Mouse (Mus musculus) neural tube, embryonic 13.5 days (tissue): ENCODE data around the gene Ercc1. TPM values are rescaled to one million over a fixed set of nuclear protein-coding genes. Genes with fewer than 3 reads are reported as not detected.
A peak's percentile ranks its signal among the peaks of the same experiment; 100 is the strongest.

Experiments
- ATAC-seq: fragments of 200-750 bp; cut with Nextera tagmentation; 2 replicates; pipeline ENCODE4 v1.8.0; 2017; ENCODE audit warnings: low read depth, mild to moderate bottlenecking, moderate TSS enrichment, moderate library complexity
- H3K27ac ChIP-seq: fragments of 300-500 bp; sonication (generic); replicated peaks from 2 replicates; pipeline ENCODE4 v1.5.1; 2015; ENCODE audit warnings: moderate library complexity, mild to moderate bottlenecking, inconsistent platforms
- H3K27me3 ChIP-seq: fragments of 300-500 bp; sonication (generic); 2 replicates; pipeline ENCODE4 v1.6.1; 2015; ENCODE audit warnings: mild to moderate bottlenecking, inconsistent platforms
- H3K36me3 ChIP-seq: fragments of 300-500 bp; sonication (generic); 2 replicates; pipeline ENCODE4 v1.6.1; 2015; ENCODE audit warnings: mild to moderate bottlenecking, inconsistent platforms
- H3K4me1 ChIP-seq: fragments of 300-500 bp; sonication (generic); replicated peaks from 2 replicates; pipeline ENCODE4 v1.6.1; 2015; ENCODE audit warnings: inconsistent platforms
- H3K4me2 ChIP-seq: fragments of 300-500 bp; sonication (generic); 2 replicates; pipeline ENCODE4 v1.6.1; 2015; ENCODE audit warnings: inconsistent platforms, mild to moderate bottlenecking, moderate library complexity
- H3K4me3 ChIP-seq: fragments of 300-500 bp; sonication (generic); 2 replicates; pipeline ENCODE4 v1.5.1; 2015; ENCODE audit warnings: mild to moderate bottlenecking, inconsistent platforms
- H3K9ac ChIP-seq: fragments of 300-500 bp; sonication (generic); 2 replicates; pipeline ENCODE4 v1.6.1; 2015; ENCODE audit warnings: moderate library complexity, mild to moderate bottlenecking, inconsistent platforms
- H3K9me3 ChIP-seq: fragments of 300-500 bp; sonication (generic); 2 replicates; pipeline ENCODE4 v1.6.1; 2016; ENCODE audit warnings: inconsistent platforms
- WGBS: fragments of 180-500 bp; shearing (Covaris S2); methylation state at CpG from one replicate; pipeline ENCODE4 v1.1.7; 2015; 5-methylcytosine and 5-hydroxymethylcytosine counted together
- polyA plus RNA-seq: library from polyadenylated mRNA; unstranded; fragments of >200 nt; fragmentation: Nextera tagmentation; extraction: Ambion mirVana; gene quantifications from 2 replicates; pipeline ENCODE4 v1.2.1, GENCODE M21; 2015

The Ercc1 gene
- polyA plus RNA-seq, 1 experiment from 2014 or later: 90.7 TPM

GRCm38 (mm10) chr7:19343210-19343808 is 1.3 kb upstream of the Ercc1 start:
- H3K27me3 ChIP-seq: peaks cover 22% of the 10 kb centered on the region
- H3K4me1 ChIP-seq: peaks cover 37% of the 10 kb centered on the region
- no peaks in the 10 kb centered on the region for H3K9me3 ChIP-seq
- no peak overlapping the region for H3K9ac ChIP-seq
- H3K4me3 ChIP-seq: no peak overlapping the region
- H3K27ac ChIP-seq: no peak overlapping the region
- 2% methylated on average over 11 of the region's 11 CpGs for WGBS
- H3K4me2 ChIP-seq: peak overlapping the region; percentile 1; the same call in 1 of the 2 replicates
- peaks cover 4% of the 10 kb centered on the region for H3K36me3 ChIP-seq
- ATAC-seq: no peak

- H3K36me3 ChIP-seq: peaks cover 21% of the 10 kb centered on the region
- H3K27me3 ChIP-seq: peaks cover 20% of the 10 kb centered on the region
- ATAC-seq: peak; percentile 95
- peak overlapping the region; percentile 88 for H3K4me2 ChIP-seq
- peaks cover 37% of the 10 kb centered on the region for H3K4me1 ChIP-seq
- under 1% methylated on average over 31 of the region's 31 CpGs for WGBS
- peak overlapping the region; percentile 86 for H3K27ac ChIP-seq
- peak overlapping the region; percentile 76 for H3K9ac ChIP-seq
- peak overlapping the region; percentile 57 for H3K4me3 ChIP-seq
- H3K9me3 ChIP-seq: no peaks in the 10 kb centered on the region
Observed at GRCm38 (mm10) chr7:19344938-19345471, 427 bp downstream of the Ercc1 start.

GRCm38 (mm10) chr7:19349188-19349915 is 4.8 kb downstream of the Ercc1 start:
- no peak for ATAC-seq
- Histone ChIP-seq H3K36me3 (peaks cover 60% of the 10 kb centered on the region), H3K27ac (no peak overlapping the region), H3K9ac (no peak overlapping the region), H3K4me3 (no peak overlapping the region), H3K4me1 (peaks cover 15% of the 10 kb centered on the region), H3K27me3 (no peaks in the 10 kb centered on the region), H3K9me3 (no peaks in the 10 kb centered on the region), H3K4me2 (no peak overlapping the region)
- WGBS: 92% methylated on average over 13 of the region's 13 CpGs

- H3K9me3 ChIP-seq: no peaks in the 10 kb centered on the region
- H3K36me3 ChIP-seq: peaks cover 69% of the 10 kb centered on the region
- ATAC-seq: no peak
- WGBS: 93% methylated on average over 8 of the region's 8 CpGs
- H3K9ac ChIP-seq: no peak overlapping the region
- no peak overlapping the region for H3K27ac ChIP-seq
- H3K27me3 ChIP-seq: no peaks in the 10 kb centered on the region
- no peak overlapping the region for H3K4me2 ChIP-seq
- H3K4me1 ChIP-seq: peaks cover 11% of the 10 kb centered on the region
- no peak overlapping the region for H3K4me3 ChIP-seq
Observed at GRCm38 (mm10) chr7:19350221-19350620, 5.6 kb downstream of the Ercc1 start.

- no peak overlapping the region for H3K9ac ChIP-seq
- ATAC-seq: no peak
- 90% methylated on average over 5 of the region's 5 CpGs for WGBS
Observed at GRCm38 (mm10) chr7:19354991-19355390, 10.4 kb downstream of the Ercc1 start.

GRCm38 (mm10) chr7:19356311-19356710 is 11.7 kb downstream of the Ercc1 start:
- no peak overlapping the region for H3K4me3 ChIP-seq
- no peak for ATAC-seq
- H3K9ac ChIP-seq: no peak overlapping the region
- no peaks in the 10 kb centered on the region for H3K9me3 ChIP-seq
- no peak overlapping the region for H3K27ac ChIP-seq
- WGBS: 71% methylated on average over 10 of the region's 10 CpGs
- H3K27me3 ChIP-seq: no peaks in the 10 kb centered on the region
- peaks cover 27% of the 10 kb centered on the region for H3K4me1 ChIP-seq
- peaks cover 61% of the 10 kb centered on the region for H3K36me3 ChIP-seq
- no peak overlapping the region for H3K4me2 ChIP-seq

More at GRCm38 (mm10) chr7:19354991-19355390, 10.4 kb downstream of the Ercc1 start:
- peaks cover 14% of the 10 kb centered on the region for H3K4me1 ChIP-seq
- H3K36me3 ChIP-seq: peaks cover 72% of the 10 kb centered on the region
- H3K27me3 ChIP-seq: no peaks in the 10 kb centered on the region
- no peak overlapping the region for H3K27ac ChIP-seq
- no peak overlapping the region for H3K4me3 ChIP-seq
- no peak overlapping the region for H3K4me2 ChIP-seq
- no peaks in the 10 kb centered on the region for H3K9me3 ChIP-seq

GRCm38 (mm10) chr7:19357381-19358375 is 13.1 kb downstream of the Ercc1 start:
- H3K9ac ChIP-seq: peak overlapping the region; percentile 83; the same call in 1 of the 2 replicates

GRCm38 (mm10) chr7:19358634-19359033 is 14.1 kb downstream of the Ercc1 start:
- H3K4me2 ChIP-seq: peak overlapping the region; percentile 95
- H3K27me3 ChIP-seq: peaks cover 11% of the 10 kb centered on the region; the same call in 1 of the 2 replicates
- H3K9ac ChIP-seq: peak overlapping the region; percentile 83
- H3K4me1 ChIP-seq: peaks cover 37% of the 10 kb centered on the region
- no peak overlapping the region for H3K27ac ChIP-seq
- no peaks in the 10 kb centered on the region for H3K9me3 ChIP-seq
- peak overlapping the region; percentile 72 for H3K4me3 ChIP-seq
- WGBS: 21% methylated on average over 13 of the region's 13 CpGs
- no peak for ATAC-seq
- H3K36me3 ChIP-seq: peaks cover 39% of the 10 kb centered on the region

More at GRCm38 (mm10) chr7:19357381-19358375, 13.1 kb downstream of the Ercc1 start:
- 92% methylated on average over 25 of the region's 25 CpGs for WGBS
- H3K4me3 ChIP-seq: no peak overlapping the region; the same call in 1 of the 2 replicates
- H3K4me2 ChIP-seq: peak overlapping the region; percentile 95
- peaks cover 37% of the 10 kb centered on the region for H3K4me1 ChIP-seq
- no peaks in the 10 kb centered on the region for H3K9me3 ChIP-seq
- peaks cover 11% of the 10 kb centered on the region; the same call in 1 of the 2 replicates for H3K27me3 ChIP-seq
- H3K27ac ChIP-seq: no peak overlapping the region
- H3K36me3 ChIP-seq: peaks cover 48% of the 10 kb centered on the region
- no peak for ATAC-seq

GRCm38 (mm10) chr7:19359299-19359891 is 14.8 kb downstream of the Ercc1 start, which contains the start of the genes Cd3eap and Ppp1r13l:
Gene Cd3eap, minus strand, starts transcription at chr7:19359483.
Gene Ppp1r13l, plus strand, starts transcription at chr7:19359749.
- Histone ChIP-seq H3K9ac (peak within 1 kb of the TSS; percentile 83), H3K4me1 (peaks cover 41% of the 10 kb centered on the region), H3K9me3 (no peaks in the 10 kb centered on the region), H3K4me2 (peak within 1 kb of the TSS; percentile 95), H3K4me3 (peak within 1 kb of the TSS; percentile 72), H3K36me3 (peaks cover 32% of the 10 kb centered on the region), H3K27ac (0 out of 2 replicates have a peak within 1 kb of the TSS, but pooled peaks have one; percentile 11), H3K27me3 (peaks cover 11% of the 10 kb centered on the region; the same call in 1 of the 2 replicates)
- ATAC-seq: peak; percentile 77
- under 1% methylated on average over 31 of the region's 31 CpGs for WGBS

GRCm38 (mm10) chr7:19359892-19360641 is 15.5 kb downstream of the Ercc1 start:
- H3K4me3 ChIP-seq: peak overlapping the region; percentile 72
- peak overlapping the region; percentile 95 for H3K4me2 ChIP-seq
- peak overlapping the region; percentile 83 for H3K9ac ChIP-seq
- peak; percentile 78 for ATAC-seq
- no peaks in the 10 kb centered on the region for H3K9me3 ChIP-seq
- H3K36me3 ChIP-seq: peaks cover 26% of the 10 kb centered on the region
- H3K27me3 ChIP-seq: peaks cover 11% of the 10 kb centered on the region; the same call in 1 of the 2 replicates
- peaks cover 41% of the 10 kb centered on the region for H3K4me1 ChIP-seq
- no peak overlapping the region for H3K27ac ChIP-seq
- WGBS: under 1% methylated on average over 45 of the region's 45 CpGs
